8 mouse cellular contexts compared by ENCODE assay signal in the genomic region with DNA sequence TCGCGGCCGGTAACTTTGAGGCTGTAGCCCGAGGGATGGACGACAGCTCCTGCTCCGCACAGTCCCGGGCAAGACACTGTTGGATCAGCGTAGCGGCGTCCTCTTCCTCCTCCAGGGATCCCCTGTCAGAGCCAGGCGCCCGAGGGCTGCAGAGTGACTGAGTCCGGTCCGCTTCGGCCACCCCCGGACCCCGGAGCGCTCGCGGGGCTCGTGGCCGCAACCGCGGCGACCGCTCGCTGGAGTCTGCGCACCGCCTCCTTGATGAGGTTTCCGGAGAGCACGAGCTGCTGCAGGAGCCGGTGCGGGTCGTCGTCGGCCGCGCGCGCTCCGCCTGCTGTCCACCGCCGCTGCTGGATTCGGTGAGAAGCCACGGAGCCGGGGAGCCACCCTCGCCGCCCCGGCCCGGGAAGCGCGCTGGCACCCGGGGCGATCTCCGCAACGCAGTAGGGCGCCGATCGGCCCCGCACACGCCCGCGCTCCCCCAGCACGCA. TPM values are rescaled to one million over a fixed set of nuclear protein-coding genes. Genes with fewer than 3 reads are reported as not detected.
A peak's percentile ranks its signal among the peaks of the same experiment; 100 is the strongest.
DNase-seq lines count a peak whose midpoint lies in the region; ATAC-seq and TF ChIP-seq lines count a peak whose summit lies in the region.

No protein-coding gene starts in this region.

- peak overlapping the region; percentile 94 for H3K9ac ChIP-seq in forebrain, embryonic 13.5 days

- DNase-seq in G1E (ENCODE audit: low spot score): no peak
- peak; percentile 12 for DNase-seq in heart, postnatal 25 days (ENCODE audit: low spot score)
- DNase-seq in layer of hippocampus, adult 2 months (ENCODE audit: low spot score in 2 of 2): peak in 1 of 2 experiments; percentile 34
- peak; percentile 55 for DNase-seq in lung, postnatal 10 days
- peak; percentile 53 for DNase-seq in right cerebral cortex, postnatal 14 days
- DNase-seq in urinary bladder, postnatal 36 days (ENCODE audit: low spot score in 2 of 2): peak; percentile 24 to 27

- H3K4me1 ChIP-seq in G1E (ENCODE audit: insufficient read depth, low read depth, low read length): peaks cover 60% of the 10 kb centered on the region
- peaks cover 16% of the 10 kb centered on the region for H3K4me1 ChIP-seq in bone marrow macrophage, adult 2 months (ENCODE audit: control insufficient read depth, insufficient read depth, low read length)
- H3K4me1 ChIP-seq in forebrain, embryonic 13.5 days: peaks cover 44% of the 10 kb centered on the region

- TF ChIP-seq POLR2A in bone marrow macrophage, adult 2 months (IDR thresholded peaks at IDR 0.05; ENCODE audit: borderline replicate concordance, low read depth, low read length): no peak

- peaks cover 32% of the 10 kb centered on the region for H3K36me3 ChIP-seq in G1E (replicated peaks)
- H3K36me3 ChIP-seq in forebrain, embryonic 13.5 days (ENCODE audit: poor library complexity, severe bottlenecking): no peaks in the 10 kb centered on the region

- no peaks in the 10 kb centered on the region for H3K9me3 ChIP-seq in G1E (replicated peaks)
- H3K9me3 ChIP-seq in forebrain, embryonic 13.5 days (replicated peaks): no peaks in the 10 kb centered on the region

- H3K27me3 ChIP-seq in G1E (ENCODE audit: insufficient read depth, low read length): no peaks in the 10 kb centered on the region
- no peaks in the 10 kb centered on the region for H3K27me3 ChIP-seq in forebrain, embryonic 13.5 days

- H3K27ac ChIP-seq in bone marrow macrophage, adult 2 months (ENCODE audit: insufficient read depth, low read depth, low read length): peak overlapping the region; percentile 97; the same call in 1 of the 2 replicates
- peak overlapping the region; percentile 93 for H3K27ac ChIP-seq in forebrain, embryonic 13.5 days
- peak overlapping the region; percentile 98 for H3K27ac ChIP-seq in layer of hippocampus, adult 2 months

- H3K4me3 ChIP-seq in G1E (ENCODE audit: low read depth, low read length): peak overlapping the region; percentile 94
- H3K4me3 ChIP-seq in bone marrow macrophage, adult 2 months (ENCODE audit: insufficient read depth, low read length): peak overlapping the region; percentile 91
- peak overlapping the region; percentile 90 for H3K4me3 ChIP-seq in forebrain, embryonic 13.5 days
- peak overlapping the region; percentile 64 for H3K4me3 ChIP-seq in layer of hippocampus, adult 2 months

- intact Hi-C loops in heart, postnatal 25 days (cut with DNase I): loop anchor here (2.0 kb wide), 2 partner anchors 16 to 44 kb away; a partner anchor contains a TSS

- no peak for ATAC-seq in G1E (ENCODE audit: extremely low read depth, insufficient number of reproducible peaks, low FRiP score, poor library complexity, severe bottlenecking)
- ATAC-seq in forebrain, embryonic 13.5 days: peak; percentile 3; the same call in 1 of the 2 replicates

- under 1% methylated on average over 64 of the region's 64 CpGs for WGBS in forebrain, embryonic 13.5 days

- no peak for TF ChIP-seq CTCF in G1E (IDR thresholded peaks at IDR 0.05; ENCODE audit: low read depth, low read length)
- TF ChIP-seq CTCF in bone marrow macrophage, adult 2 months (IDR thresholded peaks at IDR 0.05; ENCODE audit: low read depth, low read length): no peak
- TF ChIP-seq CTCF in layer of hippocampus, adult 2 months (conservative IDR thresholded peaks at IDR 0.05): no peak

- peak overlapping the region; percentile 95 for H3K4me2 ChIP-seq in forebrain, embryonic 13.5 days

RNA-seq across cellular contexts. Expression of a gene that starts 0.8 kb away (rescaled TPM):
- total RNA-seq in G1E (2014; fragmentation: Nextera tagmentation) (15.3 and 17.8 TPM in 2 replicates), G1E (2017) (23.4 and 30.4 TPM in 2 replicates)
- 42.6 and 60.2 TPM in 2 replicates for polyA plus RNA-seq in G1E (2012)
- polyA plus RNA-seq in bone marrow macrophage, adult 2 months (2012; ENCODE audit: insufficient read depth, insufficient read length, missing spikeins): 4.4 and 4.5 TPM in 2 replicates
- 10.4 and 12.4 TPM in 2 replicates for polyA plus RNA-seq in forebrain, embryonic 13.5 days (2015; fragmentation: Nextera tagmentation; extraction: Ambion mirVana)
- total RNA-seq in heart, postnatal 25 days (2021): 1 to 10 TPM; 5.6 to 5.8 TPM
- 10 to 100 TPM; 10.7 to 11.7 TPM for total RNA-seq in layer of hippocampus, adult 2 months (2021)

RNA-seq across cellular contexts. Expression of a gene that starts 17.4 kb away (rescaled TPM):
- 11.4 and 13.5 TPM in 2 replicates for total RNA-seq in G1E (2014; fragmentation: Nextera tagmentation)
- 17.9 and 19.8 TPM in 2 replicates for total RNA-seq in G1E (2017)
- 41.1 and 52.6 TPM in 2 replicates for polyA plus RNA-seq in G1E (2012)
- 6.3 and 7.7 TPM in 2 replicates for polyA plus RNA-seq in bone marrow macrophage, adult 2 months (2012; ENCODE audit: insufficient read depth, insufficient read length, missing spikeins)
- polyA plus RNA-seq in forebrain, embryonic 13.5 days (2015; fragmentation: Nextera tagmentation; extraction: Ambion mirVana): 25.7 and 27.3 TPM in 2 replicates
- total RNA-seq in heart, postnatal 25 days (2021): 1 to 10 TPM; 3.7 to 4.9 TPM
- 10 to 100 TPM; 22.0 to 27.1 TPM for total RNA-seq in layer of hippocampus, adult 2 months (2021)

RNA-seq across cellular contexts. Expression of a gene that starts 45.3 kb away (rescaled TPM):
- total RNA-seq in G1E (2014; fragmentation: Nextera tagmentation): 66.1 and 95.6 TPM in 2 replicates
- total RNA-seq in G1E (2017): 41.0 and 46.9 TPM in 2 replicates
- 6.9 and 9.0 TPM in 2 replicates for polyA plus RNA-seq in G1E (2012)
- 67.7 and 73.9 TPM in 2 replicates for polyA plus RNA-seq in bone marrow macrophage, adult 2 months (2012; ENCODE audit: insufficient read depth, insufficient read length, missing spikeins)
- polyA plus RNA-seq in forebrain, embryonic 13.5 days (2015; fragmentation: Nextera tagmentation; extraction: Ambion mirVana): 20.4 and 21.5 TPM in 2 replicates
- total RNA-seq in heart, postnatal 25 days (2021): 1 to 10 TPM; 1.6 to 1.8 TPM
- total RNA-seq in layer of hippocampus, adult 2 months (2021): 1 to 10 TPM; 2.2 to 2.5 TPM

RNA-seq across cellular contexts. Expression of a gene that starts 48.8 kb away (rescaled TPM):
- 14.9 and 16.9 TPM in 2 replicates for total RNA-seq in G1E (2014; fragmentation: Nextera tagmentation)
- total RNA-seq in G1E (2017): 13.5 and 16.5 TPM in 2 replicates
- polyA plus RNA-seq in G1E (2012): 31.0 and 33.8 TPM in 2 replicates
- 2.1 TPM in 2 replicates for polyA plus RNA-seq in bone marrow macrophage, adult 2 months (2012; ENCODE audit: insufficient read depth, insufficient read length, missing spikeins)
- 15.8 and 18.1 TPM in 2 replicates for polyA plus RNA-seq in forebrain, embryonic 13.5 days (2015; fragmentation: Nextera tagmentation; extraction: Ambion mirVana)
- total RNA-seq in heart, postnatal 25 days (2021): 10 to 100 TPM; 14.1 to 15.5 TPM
- 10 to 100 TPM; 33.4 to 34.2 TPM for total RNA-seq in layer of hippocampus, adult 2 months (2021)

Comparison
In these comparisons a context has a peak if more than half of its experiments do, and no peak if none do; other contexts are left out.
1. RNA of a gene that starts 45.3 kb away (total RNA-seq): 41.0 to 95.6 TPM in G1E; 2.2 to 2.5 TPM in layer of hippocampus, adult 2 months and 1.6 to 1.8 TPM in heart, postnatal 25 days; every median in the first group is over 10 times any median in the second.
2. Peak in every context shown above with its lines, with median percentiles within 50 percentile points of each other: H3K4me3 ChIP-seq and H3K27ac ChIP-seq.